Mouse (Mus musculus): ENCODE measurements around the gene Olfr199. TPM values are rescaled to one million over a fixed set of nuclear protein-coding genes. Genes with fewer than 3 reads are reported as not detected.
"Not testable (repeated sequence)": the region's sequence is repeated elsewhere in the genome, so short reads cannot be mapped to it uniquely, and the experiment has no call there.

Gene Olfr199
- polyA plus RNA-seq (2015; fragmentation: Nextera tagmentation; extraction: Ambion mirVana): not detected in 2 replicates

DNA sequence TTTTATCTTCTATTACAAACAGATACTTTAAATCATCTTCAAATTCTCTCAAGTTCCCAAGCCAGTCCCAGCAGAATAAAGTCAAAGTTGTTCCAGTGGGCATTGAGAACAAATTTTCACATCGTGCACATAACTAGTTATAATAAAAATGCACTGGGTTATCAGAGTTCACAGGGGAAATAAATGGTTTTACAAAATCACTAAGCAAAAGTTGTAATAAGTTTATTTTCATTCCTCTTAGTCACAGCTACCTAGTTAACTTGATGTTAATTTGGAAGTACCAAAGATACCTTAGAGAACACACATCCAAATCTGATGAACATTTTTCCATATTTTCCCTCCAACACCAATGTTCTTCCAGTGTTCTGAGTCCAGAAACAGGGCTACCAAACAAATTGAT, at the start of gene Olfr199:
Gene Olfr199 (minus strand): TSS at position 101 of the 400 bp plus-strand sequence.
- H3K9me3 ChIP-seq (replicated peaks); ATAC-seq; H3K27me3 ChIP-seq; H3K4me2 ChIP-seq; H3K4me1 ChIP-seq; H3K4me3 ChIP-seq; H3K36me3 ChIP-seq (ENCODE audit: poor library complexity, severe bottlenecking); H3K27ac ChIP-seq; H3K9ac ChIP-seq: not testable (repeated sequence)
- 88% methylated on average over 1 of the region's 1 CpGs for WGBS

DNA sequence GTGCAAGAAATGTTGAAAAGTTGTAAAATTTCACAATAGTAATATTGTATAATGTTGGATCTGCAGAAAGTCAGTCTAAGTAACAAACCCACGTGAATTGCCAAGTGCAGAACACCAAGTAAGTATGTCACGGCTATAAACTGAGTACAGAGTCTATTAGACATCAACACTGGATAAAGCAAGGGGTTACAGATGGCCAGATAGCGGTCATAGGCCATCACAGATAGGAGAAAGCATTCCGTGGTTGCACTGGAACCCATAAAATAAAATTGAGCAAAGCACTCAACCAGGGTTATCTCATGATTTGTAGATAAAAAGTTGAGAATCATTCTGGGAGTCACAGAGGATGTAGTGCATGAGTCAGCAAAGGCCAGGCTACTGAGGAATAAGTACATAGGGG, 49.5 kb upstream of the Olfr199 start:
- 78% methylated on average over 4 of the region's 4 CpGs for WGBS
- ATAC-seq; H3K9me3 ChIP-seq (replicated peaks); H3K9ac ChIP-seq; H3K36me3 ChIP-seq (ENCODE audit: poor library complexity, severe bottlenecking); H3K4me2 ChIP-seq; H3K4me3 ChIP-seq; H3K4me1 ChIP-seq; H3K27me3 ChIP-seq; H3K27ac ChIP-seq: not testable (repeated sequence)

DNA sequence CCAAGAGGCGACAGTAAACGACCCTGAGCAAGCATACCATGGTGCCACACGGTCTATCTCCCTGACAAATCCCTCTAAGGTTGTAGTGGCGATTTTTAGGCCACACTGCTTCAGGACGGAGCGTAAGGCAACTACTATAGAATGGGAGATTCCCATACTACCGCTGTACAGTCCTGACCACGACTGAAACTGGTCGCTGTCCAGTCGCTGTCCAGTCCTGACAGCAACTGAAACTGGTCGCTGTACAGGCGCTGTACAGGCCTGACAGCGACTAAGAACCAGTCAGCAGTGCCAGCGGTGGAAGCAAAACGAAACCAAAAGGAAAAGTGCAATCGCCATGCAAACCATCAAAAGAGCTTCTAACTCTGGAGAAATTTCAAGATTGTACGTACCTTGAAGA, 30.1 kb upstream of the Olfr199 start:
- no peak for ATAC-seq
- H3K36me3 ChIP-seq (ENCODE audit: poor library complexity, severe bottlenecking): no peaks in the 10 kb centered on the region
- no peaks in the 10 kb centered on the region for H3K4me1 ChIP-seq
- H3K4me3 ChIP-seq: no peak overlapping the region
- H3K4me2 ChIP-seq: no peak overlapping the region
- H3K27ac ChIP-seq: no peak overlapping the region
- no peak overlapping the region for H3K9ac ChIP-seq
- 87% methylated on average over 17 of the region's 17 CpGs for WGBS
- no peaks in the 10 kb centered on the region for H3K9me3 ChIP-seq (replicated peaks)
- H3K27me3 ChIP-seq: no peaks in the 10 kb centered on the region

DNA sequence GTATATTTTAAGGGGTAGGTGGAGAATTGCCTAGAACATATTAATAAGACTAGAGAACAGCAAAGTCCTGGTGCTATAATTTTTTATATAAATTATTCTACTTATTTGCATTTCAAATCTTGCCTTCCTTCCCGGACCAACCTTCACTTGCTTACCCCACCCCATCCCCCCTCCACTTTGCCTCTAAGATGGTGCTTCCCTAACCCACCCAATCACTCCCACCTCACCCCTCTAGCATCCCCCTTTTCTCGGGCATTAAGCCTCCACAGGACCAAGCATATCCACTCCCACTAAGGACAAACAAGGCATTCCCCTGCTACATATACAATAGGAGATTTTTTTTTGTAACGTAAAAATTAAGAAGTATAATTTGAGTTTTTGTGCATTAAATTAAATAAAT, 1.7 kb downstream of the Olfr199 start:
- not testable (repeated sequence) for H3K4me1 ChIP-seq; H3K27me3 ChIP-seq; H3K9me3 ChIP-seq (replicated peaks); H3K36me3 ChIP-seq (ENCODE audit: poor library complexity, severe bottlenecking); H3K4me2 ChIP-seq; H3K4me3 ChIP-seq; ATAC-seq; H3K9ac ChIP-seq; H3K27ac ChIP-seq
- WGBS: 76% methylated on average over 3 of the region's 3 CpGs

DNA sequence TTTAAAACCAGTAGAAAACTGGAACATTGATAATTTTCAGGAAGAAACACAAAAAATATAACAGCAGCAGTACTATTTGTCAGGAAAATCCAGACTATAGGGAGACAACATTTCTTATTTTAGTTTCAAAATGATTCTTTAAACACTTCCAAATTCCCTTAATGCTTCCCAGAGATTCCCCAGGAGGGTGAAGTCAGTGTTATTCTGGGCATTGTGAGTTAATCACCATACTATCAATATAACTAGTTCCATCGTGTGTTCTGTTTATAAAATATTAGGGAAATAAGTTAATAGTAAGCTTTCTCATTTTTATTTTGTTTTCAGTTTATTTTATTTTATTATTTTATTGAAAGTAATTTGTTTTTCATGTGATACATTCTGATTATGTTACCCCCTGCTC, 16.1 kb downstream of the Olfr199 start, which contains the start of gene Olfr198:
Gene Olfr198 (minus strand): TSS at position 101 of the 400 bp plus-strand sequence.
- not testable (repeated sequence) for H3K4me3 ChIP-seq; ATAC-seq; H3K27ac ChIP-seq; H3K4me2 ChIP-seq; H3K9ac ChIP-seq; H3K27me3 ChIP-seq; H3K9me3 ChIP-seq (replicated peaks); H3K36me3 ChIP-seq (ENCODE audit: poor library complexity, severe bottlenecking); H3K4me1 ChIP-seq
- 77% methylated on average over 1 of the region's 1 CpGs for WGBS

DNA sequence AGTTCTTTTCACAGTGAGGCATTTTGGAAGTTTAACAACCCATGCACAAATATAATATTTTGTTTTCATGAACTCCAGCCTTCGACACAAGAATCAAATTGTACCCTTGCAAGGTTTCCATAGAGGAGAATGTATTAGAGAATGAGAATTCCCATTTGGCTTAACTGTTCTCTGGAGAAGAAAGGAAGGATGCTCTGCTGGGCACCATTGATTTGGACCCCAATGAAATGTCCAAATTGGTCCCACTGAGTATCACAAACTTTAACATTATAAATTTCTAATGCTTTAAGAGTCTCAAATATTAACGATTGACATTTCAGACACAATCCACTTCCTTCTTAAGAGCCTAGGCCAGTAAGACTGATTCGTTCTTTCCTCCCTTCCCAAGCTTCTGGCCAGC, 49.2 kb downstream of the Olfr199 start, which contains the start of gene Olfr196:
Gene Olfr196 (minus strand): TSS at position 101 of the 400 bp plus-strand sequence.
- Histone ChIP-seq H3K4me3 (no peak within 1 kb of the TSS), H3K9ac (no peak within 1 kb of the TSS), H3K27me3 (no peaks in the 10 kb centered on the region), H3K27ac (no peak within 1 kb of the TSS), H3K9me3 (replicated peaks) (no peaks in the 10 kb centered on the region), H3K36me3 (ENCODE audit: poor library complexity, severe bottlenecking) (no peaks in the 10 kb centered on the region), H3K4me2 (no peak within 1 kb of the TSS), H3K4me1 (no peaks in the 10 kb centered on the region)
- ATAC-seq: no peak
- 76% methylated on average over 3 of the region's 3 CpGs for WGBS

Other genes with a start within 250 kb of the Olfr199 start
- not detected in 2 replicates for gene Olfr183, start 224.4 kb downstream of the Olfr199 start, polyA plus RNA-seq (2015; fragmentation: Nextera tagmentation; extraction: Ambion mirVana)
- gene Olfr186, start 189.5 kb downstream of the Olfr199 start, polyA plus RNA-seq (2015; fragmentation: Nextera tagmentation; extraction: Ambion mirVana): not detected in 2 replicates
- gene Olfr187, start 180.0 kb downstream of the Olfr199 start, polyA plus RNA-seq (2015; fragmentation: Nextera tagmentation; extraction: Ambion mirVana): not detected in 2 replicates
- not detected in 2 replicates for gene Olfr190, start 141.8 kb downstream of the Olfr199 start, polyA plus RNA-seq (2015; fragmentation: Nextera tagmentation; extraction: Ambion mirVana)
- gene Olfr191, start 129.9 kb downstream of the Olfr199 start, polyA plus RNA-seq (2015; fragmentation: Nextera tagmentation; extraction: Ambion mirVana): not detected in 2 replicates
- not detected in 2 replicates for gene Olfr193, start 107.9 kb downstream of the Olfr199 start, polyA plus RNA-seq (2015; fragmentation: Nextera tagmentation; extraction: Ambion mirVana)
- gene Olfr194, start 98.7 kb downstream of the Olfr199 start, polyA plus RNA-seq (2015; fragmentation: Nextera tagmentation; extraction: Ambion mirVana): not detected in 2 replicates
- gene Olfr195, start 72.7 kb downstream of the Olfr199 start, polyA plus RNA-seq (2015; fragmentation: Nextera tagmentation; extraction: Ambion mirVana): not detected in 2 replicates
- gene Olfr196, start 49.3 kb downstream of the Olfr199 start, polyA plus RNA-seq (2015; fragmentation: Nextera tagmentation; extraction: Ambion mirVana): not detected in 2 replicates
- not detected in 2 replicates for gene Olfr198, start 16.2 kb downstream of the Olfr199 start, polyA plus RNA-seq (2015; fragmentation: Nextera tagmentation; extraction: Ambion mirVana)
- gene Olfr201, start 52.9 kb upstream of the Olfr199 start, polyA plus RNA-seq (2015; fragmentation: Nextera tagmentation; extraction: Ambion mirVana): not detected in 2 replicates
- not detected in 2 replicates for gene Olfr202, start 67.0 kb upstream of the Olfr199 start, polyA plus RNA-seq (2015; fragmentation: Nextera tagmentation; extraction: Ambion mirVana)
- gene Olfr203, start 79.1 kb upstream of the Olfr199 start, polyA plus RNA-seq (2015; fragmentation: Nextera tagmentation; extraction: Ambion mirVana): not detected in 2 replicates
- gene Olfr204, start 98.5 kb upstream of the Olfr199 start, polyA plus RNA-seq (2015; fragmentation: Nextera tagmentation; extraction: Ambion mirVana): not detected in 2 replicates
- not detected in 2 replicates for gene Olfr205, start 111.4 kb upstream of the Olfr199 start, polyA plus RNA-seq (2015; fragmentation: Nextera tagmentation; extraction: Ambion mirVana)
- gene Olfr206, start 129.5 kb upstream of the Olfr199 start, polyA plus RNA-seq (2015; fragmentation: Nextera tagmentation; extraction: Ambion mirVana): not detected in 2 replicates
- gene Olfr209, start 144.2 kb upstream of the Olfr199 start, polyA plus RNA-seq (2015; fragmentation: Nextera tagmentation; extraction: Ambion mirVana): not detected in 2 replicates
- 0.06 and 0.10 TPM in 2 replicates for gene Gabrr3, start 187.6 kb upstream of the Olfr199 start, polyA plus RNA-seq (2015; fragmentation: Nextera tagmentation; extraction: Ambion mirVana)